Mouse (Mus musculus) megakaryocyte, embryonic 14.5 days (primary cell): ENCODE measurements around the gene Casq2. TPM values are rescaled to one million over a fixed set of nuclear protein-coding genes. Genes with fewer than 3 reads are reported as not detected.

Experiments
- H3K27me3 ChIP-seq: replicated peaks from 2 replicates; pipeline ENCODE3; 2012; ENCODE audit warnings: inconsistent platforms
- H3K36me3 ChIP-seq: replicated peaks from 2 replicates; pipeline ENCODE3; 2012; ENCODE audit warnings: low read length, inconsistent platforms, mixed read lengths
- H3K4me1 ChIP-seq: 2 replicates; pipeline ENCODE4 v1.6.1; 2012; ENCODE audit warnings: inconsistent platforms
- H3K4me3 ChIP-seq: replicated peaks from 2 replicates; pipeline ENCODE3; 2012; ENCODE audit warnings: moderate library complexity, mild to moderate bottlenecking, inconsistent platforms
- H3K9me3 ChIP-seq: 2 replicates; pipeline ENCODE4 v1.6.1; 2012; ENCODE audit warnings: inconsistent platforms
- FLI1 ChIP-seq: IDR thresholded peaks from 2 replicates; pipeline ENCODE4 v1.6.1; 2012; ENCODE audit warnings: low read length, inconsistent platforms, mixed read lengths
- GATA1 ChIP-seq: IDR thresholded peaks from 3 replicates; pipeline ENCODE4 v1.6.1; 2012; ENCODE audit warnings: mixed read lengths, low read length, inconsistent platforms, borderline replicate concordance
- polyA plus RNA-seq: library from polyadenylated mRNA; stranded (reverse); fragments of >175 nt; gene quantifications from 2 replicates; pipeline ENCODE4 v1.2.3, GENCODE M21; 2012; ENCODE audit warnings: low replicate concordance; ENCODE audit not compliant: insufficient read depth

The Casq2 gene
- polyA plus RNA-seq, result not detected in 2 replicates

DNA sequence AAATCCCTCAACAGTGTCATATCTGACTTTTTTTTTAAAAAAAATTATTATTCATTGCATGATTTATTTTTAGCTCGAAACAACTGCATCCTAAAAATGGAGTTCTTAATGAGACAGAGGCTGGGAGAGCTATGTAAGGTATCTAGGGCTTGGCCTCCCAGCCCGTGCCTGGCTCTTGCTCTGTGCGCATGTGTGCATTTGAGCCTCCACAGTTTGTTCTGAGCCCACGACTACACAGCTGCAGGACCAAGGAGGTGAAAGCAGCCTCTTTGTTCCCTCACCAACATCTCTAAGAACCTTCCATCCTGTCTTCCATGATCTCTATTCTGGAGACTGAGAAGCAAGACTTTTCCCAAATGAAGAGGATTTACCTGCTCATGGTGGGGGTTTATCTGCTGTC, at the start of gene Casq2:
TSS of gene Casq2 (plus strand) at position 133 of the 400 bp plus-strand sequence.
- TF ChIP-seq FLI1 (no peak), GATA1 (no peak)
- Histone ChIP-seq H3K36me3 (no peaks in the 10 kb centered on the region), H3K4me3 (no peak within 1 kb of the TSS), H3K9me3 (no peaks in the 10 kb centered on the region), H3K27me3 (peaks cover 18% of the 10 kb centered on the region), H3K4me1 (peaks cover 4% of the 10 kb centered on the region; the same call in 1 of the 2 replicates)

DNA sequence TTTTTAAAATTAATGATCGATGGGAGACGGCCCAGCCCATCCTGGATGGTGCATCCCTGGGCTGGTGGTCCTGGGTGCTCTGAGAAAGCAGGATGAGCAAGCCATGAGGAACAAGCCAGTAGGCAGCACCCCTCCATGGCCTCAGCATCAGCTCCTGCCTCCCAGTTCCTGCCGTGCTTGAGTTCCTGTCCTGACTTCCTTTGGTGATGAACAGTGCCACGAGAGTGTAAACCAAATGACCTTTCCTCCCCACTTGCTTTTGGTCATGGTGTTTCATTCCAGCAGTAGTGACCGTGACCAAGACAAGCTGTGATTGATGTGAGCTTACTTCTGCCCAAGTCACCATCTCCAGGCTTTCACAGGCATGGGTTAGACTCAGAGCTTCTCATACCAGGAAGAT, 48.4 kb upstream of the Casq2 start:
- TF ChIP-seq GATA1 (no peak), FLI1 (no peak)

DNA sequence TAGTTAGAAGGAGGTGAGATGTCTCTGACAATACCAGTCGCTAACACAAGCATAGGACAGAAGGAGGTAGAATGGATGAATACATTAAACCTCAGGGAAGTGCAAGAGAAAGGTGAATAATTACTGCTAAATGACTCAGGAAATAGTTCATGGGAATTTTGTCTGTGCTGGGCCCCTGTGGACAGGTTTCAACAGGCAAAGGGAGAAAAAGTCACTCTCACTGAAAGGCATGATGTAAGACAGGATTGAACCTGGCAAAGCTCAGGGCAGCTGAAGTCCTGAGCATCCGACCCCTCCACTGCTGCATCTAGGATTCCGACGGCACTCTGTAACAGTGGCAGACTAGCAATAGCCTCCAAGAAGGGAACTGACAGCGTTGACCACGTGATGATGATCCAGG, 47.6 kb upstream of the Casq2 start:
- Histone ChIP-seq H3K36me3 (no peaks in the 10 kb centered on the region), H3K4me1 (no peaks in the 10 kb centered on the region), H3K4me3 (no peak overlapping the region), H3K9me3 (peaks cover 31% of the 10 kb centered on the region), H3K27me3 (peaks cover 1% of the 10 kb centered on the region)
- TF ChIP-seq GATA1, result no peak
- TF ChIP-seq FLI1, result no peak

More for the DNA sequence above, 48.4 kb upstream of the Casq2 start:
- Histone ChIP-seq H3K4me3 (no peak overlapping the region), H3K9me3 (peaks cover 25% of the 10 kb centered on the region), H3K36me3 (no peaks in the 10 kb centered on the region), H3K4me1 (no peaks in the 10 kb centered on the region), H3K27me3 (peaks cover 1% of the 10 kb centered on the region)

DNA sequence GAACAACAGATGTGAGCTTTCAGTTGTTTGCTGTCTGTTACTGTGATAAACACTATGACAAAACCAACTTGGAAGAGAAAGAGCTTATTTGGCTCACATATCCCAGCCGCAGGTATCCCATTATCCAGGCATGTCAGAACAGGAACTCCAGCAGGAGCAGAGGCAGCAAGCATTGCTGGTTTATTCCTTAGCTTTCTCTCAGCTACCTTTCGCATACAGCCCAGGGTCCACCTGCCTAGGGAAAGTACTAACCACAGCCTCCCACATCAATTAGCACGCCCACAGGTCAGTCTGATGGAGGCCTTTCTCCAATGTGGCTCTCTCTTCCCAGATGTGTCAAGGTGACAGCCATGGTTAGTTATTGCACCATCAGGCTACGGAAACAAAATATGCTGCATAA, 44.6 kb upstream of the Casq2 start:
- Histone ChIP-seq H3K36me3 (no peaks in the 10 kb centered on the region), H3K4me1 (no peaks in the 10 kb centered on the region), H3K4me3 (no peak overlapping the region), H3K9me3 (peaks cover 31% of the 10 kb centered on the region), H3K27me3 (peaks cover 1% of the 10 kb centered on the region)
- TF ChIP-seq FLI1 (no peak), GATA1 (no peak)

DNA sequence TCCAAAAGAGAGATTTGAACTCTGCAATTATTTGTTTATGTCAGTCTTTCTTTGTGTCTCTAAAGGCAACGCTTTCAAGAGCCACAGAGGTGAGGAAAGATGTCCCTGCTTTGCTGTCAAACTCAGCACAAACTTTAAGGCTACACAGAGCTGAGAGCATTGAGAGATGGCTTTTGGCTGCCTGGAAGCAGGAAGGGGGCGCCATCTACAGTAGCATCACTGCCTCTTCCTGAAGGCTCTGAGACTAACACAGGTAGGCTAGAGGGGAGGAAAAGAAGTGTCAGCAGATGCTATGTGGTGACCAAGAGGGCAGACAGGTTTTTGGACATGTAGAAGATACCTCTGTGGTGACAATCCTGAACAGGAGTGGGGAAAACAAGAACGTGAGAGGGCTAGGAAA, 41.1 kb upstream of the Casq2 start:
- Histone ChIP-seq H3K27me3 (no peaks in the 10 kb centered on the region), H3K9me3 (peaks cover 14% of the 10 kb centered on the region), H3K4me3 (no peak overlapping the region), H3K4me1 (no peaks in the 10 kb centered on the region), H3K36me3 (no peaks in the 10 kb centered on the region)
- TF ChIP-seq FLI1, result no peak
- no peak for TF ChIP-seq GATA1

DNA sequence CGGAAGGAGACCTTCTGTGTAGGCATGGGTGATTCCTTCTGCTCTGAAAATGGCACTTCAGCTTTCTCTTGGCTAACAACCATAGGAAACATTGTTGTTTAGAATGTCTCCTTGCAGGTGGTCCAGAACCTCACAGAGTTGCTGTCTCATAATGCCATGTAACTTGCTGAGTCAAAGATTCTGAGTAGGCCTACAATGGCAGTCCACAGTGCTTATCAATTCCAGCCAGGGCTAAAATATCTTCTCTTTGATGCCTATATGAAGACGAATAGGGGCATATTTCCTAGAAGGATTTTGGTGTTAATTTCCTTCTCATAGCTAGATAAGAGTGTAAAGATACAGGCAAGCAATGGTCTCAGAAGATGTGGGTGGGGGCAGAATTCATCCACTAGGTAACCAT, 38.7 kb upstream of the Casq2 start:
- Histone ChIP-seq H3K4me3 (no peak overlapping the region), H3K9me3 (peaks cover 10% of the 10 kb centered on the region), H3K4me1 (no peaks in the 10 kb centered on the region), H3K27me3 (no peaks in the 10 kb centered on the region), H3K36me3 (no peaks in the 10 kb centered on the region)
- TF ChIP-seq GATA1 (no peak), FLI1 (no peak)

DNA sequence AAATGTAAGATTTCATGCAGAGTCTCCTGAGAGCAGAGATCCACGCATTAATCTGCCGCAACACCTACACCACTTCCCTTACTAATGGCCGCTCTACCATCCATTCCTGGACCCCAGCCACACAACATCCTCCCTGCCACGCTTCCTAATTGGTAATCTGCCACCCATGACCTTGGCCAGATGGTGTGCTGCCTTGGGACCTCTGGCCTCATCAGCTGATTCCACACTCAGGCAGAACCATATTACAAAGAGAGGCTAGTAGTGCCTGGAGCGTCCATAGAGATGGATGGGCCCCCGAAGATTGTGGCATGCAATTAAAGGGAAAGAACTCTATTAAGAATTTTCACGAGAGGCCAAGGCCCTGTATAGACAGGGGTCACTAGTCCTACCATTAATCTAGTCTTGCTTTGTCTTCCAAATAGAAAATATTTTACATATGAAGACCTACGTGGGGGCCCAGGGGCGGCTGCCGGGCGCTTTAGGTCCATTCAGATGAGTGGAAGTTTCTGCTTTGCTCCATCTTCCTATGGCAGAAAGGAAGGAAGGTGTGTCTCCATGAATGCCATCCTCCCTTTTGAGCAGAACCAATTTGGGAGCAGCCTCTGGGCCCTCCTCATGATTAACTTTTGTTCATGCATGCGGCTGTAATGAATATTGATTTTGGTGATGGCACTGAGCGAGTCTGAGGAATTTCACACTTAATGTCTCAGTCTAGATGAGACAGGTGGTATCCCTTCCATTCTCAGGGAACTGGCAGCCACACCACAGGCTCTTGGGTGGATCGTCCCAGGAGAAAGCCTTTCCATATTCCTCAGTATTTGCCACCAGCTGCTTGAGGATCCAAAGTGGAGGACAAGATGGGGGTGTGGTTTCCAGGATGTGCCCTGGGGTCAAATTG, 36.8 kb upstream of the Casq2 start:
- TF ChIP-seq GATA1, result no peak
- TF ChIP-seq FLI1, result no peak
- Histone ChIP-seq H3K4me1 (no peaks in the 10 kb centered on the region), H3K27me3 (no peaks in the 10 kb centered on the region), H3K9me3 (peaks cover 3% of the 10 kb centered on the region; the same call in 1 of the 2 replicates), H3K36me3 (no peaks in the 10 kb centered on the region), H3K4me3 (no peak overlapping the region)

DNA sequence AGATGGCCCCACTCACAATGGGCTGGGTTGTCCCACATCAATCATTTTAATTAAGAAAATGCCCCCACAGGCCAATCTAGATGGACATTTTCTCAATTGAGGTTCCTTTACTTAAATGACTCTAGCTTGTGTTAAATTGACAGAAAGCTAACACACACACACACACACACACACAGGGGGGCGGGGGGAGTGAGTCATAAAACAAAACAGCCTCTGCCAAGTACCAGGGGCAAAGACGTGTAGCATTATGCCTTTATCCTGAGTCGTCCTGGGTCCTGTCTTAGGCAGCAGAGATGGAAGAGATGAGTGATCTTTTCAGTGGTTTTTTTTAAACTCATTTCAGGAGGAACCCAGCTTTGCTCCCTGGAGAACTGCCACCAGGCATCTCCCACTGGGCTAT, 34.2 kb upstream of the Casq2 start:
- no peaks in the 10 kb centered on the region for H3K4me1 ChIP-seq
- H3K27me3 ChIP-seq, result peaks cover 2% of the 10 kb centered on the region
- H3K4me3 ChIP-seq, result no peak overlapping the region
- TF ChIP-seq FLI1, result no peak
- no peak for TF ChIP-seq GATA1
- H3K9me3 ChIP-seq, result peaks cover 3% of the 10 kb centered on the region; the same call in 1 of the 2 replicates
- no peaks in the 10 kb centered on the region for H3K36me3 ChIP-seq

DNA sequence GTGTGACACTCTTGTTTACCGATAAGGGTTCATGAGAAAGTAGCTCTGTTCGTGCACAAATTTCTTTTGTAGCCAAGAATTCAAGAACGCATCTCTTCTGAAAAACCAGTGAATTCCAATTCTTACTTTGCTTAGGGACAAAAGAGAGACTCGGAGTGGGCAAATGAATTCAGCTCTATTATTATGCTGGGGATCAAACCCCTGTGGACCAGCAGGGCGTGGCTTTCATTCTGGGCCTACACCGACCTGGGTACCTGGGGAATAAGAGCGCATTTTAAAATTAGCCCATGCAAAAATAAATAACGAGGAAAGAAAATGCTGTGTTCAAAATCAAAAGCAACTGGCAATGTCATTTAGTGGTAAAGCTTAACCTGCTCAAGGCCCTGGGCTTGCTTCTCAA, 32.9 kb upstream of the Casq2 start:
- no peak overlapping the region for H3K4me3 ChIP-seq
- no peaks in the 10 kb centered on the region for H3K36me3 ChIP-seq
- peaks cover 2% of the 10 kb centered on the region for H3K27me3 ChIP-seq
- H3K9me3 ChIP-seq, result no peaks in the 10 kb centered on the region
- no peaks in the 10 kb centered on the region for H3K4me1 ChIP-seq
- TF ChIP-seq GATA1, result no peak

DNA sequence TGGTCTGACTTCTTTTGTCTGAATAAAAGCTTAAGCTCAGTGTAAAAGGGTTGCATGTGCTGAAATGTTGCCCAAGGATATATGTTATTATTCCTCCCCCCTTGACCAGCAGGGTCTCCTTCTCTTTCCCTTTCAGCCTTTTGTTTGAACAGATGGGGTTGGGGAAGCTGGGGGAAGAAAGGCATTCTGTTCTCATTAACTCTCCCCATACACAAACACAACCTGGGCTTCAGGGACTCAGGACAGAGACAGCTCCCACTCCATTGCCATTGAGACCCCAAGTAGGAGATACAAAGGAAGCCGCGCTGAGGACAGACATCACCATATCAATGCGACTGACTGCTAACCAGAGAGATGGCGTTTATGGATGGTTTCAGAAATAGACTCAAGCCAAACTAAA, 30.3 kb upstream of the Casq2 start:
- H3K4me1 ChIP-seq, result no peaks in the 10 kb centered on the region
- peaks cover 2% of the 10 kb centered on the region for H3K27me3 ChIP-seq
- TF ChIP-seq GATA1 (no peak), FLI1 (no peak)

More for the DNA sequence above, 30.3 kb upstream of the Casq2 start:
- H3K9me3 ChIP-seq, result no peaks in the 10 kb centered on the region
- H3K4me3 ChIP-seq, result no peak overlapping the region
- no peaks in the 10 kb centered on the region for H3K36me3 ChIP-seq
